ENCODE assay signal across 29 mouse cellular contexts in genomic region chr12:13869161-13869560, GRCm38 (mm10).
DNase-seq lines count a peak whose midpoint lies in the region; ATAC-seq and TF ChIP-seq lines count a peak whose summit lies in the region.
"Had no signal": no experiment of that assay in that cellular context is flagged by ENCODE, and none has a peak within 500 bp of the region (broad histone marks: within the 10 kb centered on the region; RNA-seq: fewer than 3 reads in every experiment).

No protein-coding gene starts in this region.

- H3K27me3 ChIP-seq in lung, embryonic 14.5 days (ENCODE audit: insufficient read depth, low read length) = no peaks in the 10 kb centered on the region
- H3K27me3 ChIP-seq in lung, embryonic 16.5 days (ENCODE audit: control insufficient read depth, insufficient read depth, low read depth, low read length) = no peaks in the 10 kb centered on the region
- H3K27me3 ChIP-seq: CH12.LX; embryonic facial prominence, embryonic 13.5 days; embryonic facial prominence, embryonic 15.5 days; forebrain, embryonic 12.5 days; Patski had no signal

- H3K4me3 ChIP-seq in lung, embryonic 14.5 days (ENCODE audit: low read depth, low read length) = no peak overlapping the region
- H3K4me3 ChIP-seq in lung, adult 2 months (replicated peaks; ENCODE audit: extremely low read depth, low read depth, low read length) = no peak overlapping the region
- H3K4me3 ChIP-seq in lung, embryonic 16.5 days (ENCODE audit: low read length) = no peak overlapping the region
- H3K4me3 ChIP-seq: embryonic facial prominence, embryonic 13.5 days; embryonic facial prominence, embryonic 15.5 days; erythroblast, embryonic 14.5 days; forebrain, embryonic 10.5 days; forebrain, embryonic 12.5 days had no signal

- H3K36me3 ChIP-seq in lung, embryonic 14.5 days (ENCODE audit: insufficient read depth) = no peaks in the 10 kb centered on the region
- no peaks in the 10 kb centered on the region for H3K36me3 ChIP-seq in lung, embryonic 16.5 days (ENCODE audit: control insufficient read depth, insufficient read depth, low read length)
- H3K36me3 ChIP-seq: embryonic facial prominence, embryonic 13.5 days; embryonic facial prominence, embryonic 15.5 days; forebrain, embryonic 10.5 days; forebrain, embryonic 12.5 days; G1E had no signal

- H3K27ac ChIP-seq in lung, embryonic 14.5 days (ENCODE audit: low read depth) = no peak overlapping the region
- no peak overlapping the region for H3K27ac ChIP-seq in lung, embryonic 16.5 days (ENCODE audit: low read length)
- H3K27ac ChIP-seq: embryonic facial prominence, embryonic 13.5 days; embryonic facial prominence, embryonic 15.5 days; forebrain, embryonic 10.5 days; forebrain, embryonic 12.5 days had no signal

- peak; percentile 58; the same call in 1 of the 2 replicates for ATAC-seq in lung, embryonic 14.5 days (ENCODE audit: insufficient read depth)
- ATAC-seq in lung, embryonic 16.5 days (ENCODE audit: low read depth) = peak; percentile 85
- ATAC-seq: activated CD4-positive, CD25-positive, alpha-beta regulatory T cell, adult 4 months; CD4-positive, CD25-positive, alpha-beta regulatory T cell, adult 4 months; forebrain, embryonic 14.5 days; forebrain, embryonic 16.5 days; Patski had no signal

- TF ChIP-seq POLR2A in lung, adult 2 months (IDR thresholded peaks at IDR 0.05; ENCODE audit: borderline replicate concordance, extremely low read depth, low read depth, low read length) = no peak

- DNase-seq in lung, embryonic 14.5 days = peak; percentile 68
- DNase-seq in lung, adult 2 months = no peak
- DNase-seq in lung, postnatal 36 days = no peak
- DNase-seq in lung, postnatal 10 days = peak; percentile 16
- DNase-seq in lung, postnatal 14 days = no peak
- DNase-seq: adrenal gland, adult 8-10 months; adrenal gland, postnatal 14 days; adrenal gland, postnatal 36 days; B cell, adult 2 months; cerebellum, adult 11 months; cerebellum, adult 18-20 months; cerebellum, adult 8-10 months; cerebellum, adult 9-11 months; cerebellum, postnatal 14 days; cerebellum, postnatal 36 days; embryo, embryonic 11 days had no signal

- no peaks in the 10 kb centered on the region for H3K9me3 ChIP-seq in lung, embryonic 14.5 days (ENCODE audit: low read depth, low read length)
- no peaks in the 10 kb centered on the region for H3K9me3 ChIP-seq in lung, embryonic 16.5 days (ENCODE audit: control insufficient read depth, low read length)
- H3K9me3 ChIP-seq: embryonic facial prominence, embryonic 13.5 days; embryonic facial prominence, embryonic 15.5 days; forebrain, embryonic 10.5 days; forebrain, embryonic 12.5 days; G1E had no signal

- H3K4me2 ChIP-seq in lung, embryonic 14.5 days = no peak overlapping the region
- H3K4me2 ChIP-seq in lung, embryonic 16.5 days (ENCODE audit: low read depth, low read length) = no peak overlapping the region
- H3K4me2 ChIP-seq: embryonic facial prominence, embryonic 13.5 days; embryonic facial prominence, embryonic 15.5 days; forebrain, embryonic 12.5 days had no signal

- no peak overlapping the region for H3K9ac ChIP-seq in lung, embryonic 14.5 days
- no peak overlapping the region for H3K9ac ChIP-seq in lung, embryonic 16.5 days (ENCODE audit: low read length)
- H3K9ac ChIP-seq: embryonic facial prominence, embryonic 13.5 days; embryonic facial prominence, embryonic 15.5 days; forebrain, embryonic 12.5 days had no signal

- no peaks in the 10 kb centered on the region for H3K4me1 ChIP-seq in lung, embryonic 14.5 days (ENCODE audit: insufficient read depth)
- no peaks in the 10 kb centered on the region for H3K4me1 ChIP-seq in lung, adult 2 months (ENCODE audit: control insufficient read depth, insufficient read depth, low read length)
- H3K4me1 ChIP-seq in lung, embryonic 16.5 days (replicated peaks; ENCODE audit: control insufficient read depth, insufficient read depth, low read length) = no peaks in the 10 kb centered on the region
- H3K4me1 ChIP-seq: embryonic facial prominence, embryonic 13.5 days; embryonic facial prominence, embryonic 15.5 days; forebrain, embryonic 10.5 days; forebrain, embryonic 12.5 days had no signal

- TF ChIP-seq CTCF in lung, embryonic 14.5 days (IDR thresholded peaks at IDR 0.05; ENCODE audit: low read depth) = no peak
- no peak for TF ChIP-seq CTCF in lung, adult 2 months (IDR thresholded peaks at IDR 0.05; ENCODE audit: insufficient read depth, low read length)

- 46% methylated on average over 1 of the region's 1 CpGs for WGBS in lung, embryonic 14.5 days
- WGBS in lung, adult 2 months = 33% methylated on average over 1 of the region's 1 CpGs
- 33% methylated on average over 1 of the region's 1 CpGs for WGBS in lung, embryonic 16.5 days

Comparison
In these comparisons a context has a peak if more than half of its experiments do, and no peak if none do; other contexts are left out.
1. DNase-seq: peak in lung, embryonic 14.5 days (single experiment) and lung, postnatal 10 days (single experiment); none in lung, adult 2 months (single experiment), lung, postnatal 36 days (single experiment) and lung, postnatal 14 days (single experiment).